Mouse (Mus musculus) heart, adult 18-20 months (tissue): ENCODE measurements around the gene Necap1. TPM values are rescaled to one million over a fixed set of nuclear protein-coding genes. Genes with fewer than 3 reads are reported as not detected.

ENCODE experiments used
- DNase-seq, 2 experiments: peaks; one replicate each; pipeline ENCODE4 v3.0.0; 2021 to 2022; ENCODE audit warnings: mixed read lengths in 1 of 2
- long read RNA-seq, 2 experiments: library from polyadenylated mRNA; stranded (forward); transcript quantifications; one replicate each; pipeline ENCODE4 v2.0.0; 2021
- total RNA-seq, 2 experiments: library from RNA; stranded (reverse); gene quantifications; 2 replicates each; pipeline ENCODE4 v1.2.3; 2021

Gene Necap1
- 10 to 100 TPM; 20.7 to 24.3 TPM for total RNA-seq
- long read RNA-seq, experiment 1, transcript Necap1-201 (8 exons, 2,476 nt), result major isoform, 29 of 47 reads
- long read RNA-seq, experiment 1, partial matches to known transcripts, result 17 of 47 reads
- long read RNA-seq, experiment 1, other reads (novel, unspliced or antisense), result 1 of 47 reads
- long read RNA-seq, experiment 2, transcript Necap1-201 (8 exons, 2,476 nt), result major isoform, 6 of 18 reads
- long read RNA-seq, experiment 2, partial matches to known transcripts, result 0 of 18 reads
- long read RNA-seq, experiment 2, other reads (novel, unspliced or antisense), result 12 of 18 reads

- peak; percentile 97 to 99 for DNase-seq
These were observed at the start of gene Necap1 for GRCm38 (mm10) chr6:122873871-122874719. TSS of gene Necap1 (plus strand) at chr6:122874474.

- DNase-seq, result peak in 1 of 2 experiments; percentile 42
These were observed 49.1 kb upstream of the Necap1 start for GRCm38 (mm10) chr6:122825166-122825565.

- DNase-seq, result peak; percentile 80 to 89
These were observed 48.1 kb upstream of the Necap1 start for GRCm38 (mm10) chr6:122825923-122826742.

- DNase-seq, result peak in 1 of 2 experiments; percentile 38
These were observed 46.2 kb upstream of the Necap1 start for GRCm38 (mm10) chr6:122828086-122828485.

- DNase-seq, result no peak
These were observed 41.4 kb upstream of the Necap1 start for GRCm38 (mm10) chr6:122832880-122833279.

GRCm38 (mm10) chr6:122834365-122834764, 39.9 kb upstream of the Necap1 start:
- peak; percentile 41 to 69 for DNase-seq

GRCm38 (mm10) chr6:122836974-122837373, 37.3 kb upstream of the Necap1 start:
- no peak for DNase-seq

GRCm38 (mm10) chr6:122837539-122837938, 36.7 kb upstream of the Necap1 start:
- DNase-seq, result no peak

GRCm38 (mm10) chr6:122843759-122844158, 30.5 kb upstream of the Necap1 start:
- no peak for DNase-seq

GRCm38 (mm10) chr6:122852696-122853095, 21.6 kb upstream of the Necap1 start:
- DNase-seq, result peak in 1 of 2 experiments; percentile 41

- peak in 1 of 2 experiments; percentile 43 for DNase-seq
These were observed 19.7 kb upstream of the Necap1 start for GRCm38 (mm10) chr6:122854552-122854951.

- DNase-seq, result peak in 1 of 2 experiments; percentile 58
These were observed 18.3 kb upstream of the Necap1 start, which contains the start of gene C3ar1 for GRCm38 (mm10) chr6:122855955-122856354. TSS of gene C3ar1 (minus strand) at chr6:122856161.

- DNase-seq, result no peak
These were observed 11.8 kb upstream of the Necap1 start for GRCm38 (mm10) chr6:122862434-122862833.

- DNase-seq, result peak in 1 of 2 experiments; percentile 51
These were observed 11.4 kb upstream of the Necap1 start for GRCm38 (mm10) chr6:122862871-122863270.

- peak in 1 of 2 experiments; percentile 21 for DNase-seq
These were observed 6.4 kb upstream of the Necap1 start for GRCm38 (mm10) chr6:122867914-122868313.

- peak in 1 of 2 experiments; percentile 10 for DNase-seq
These were observed 4.4 kb upstream of the Necap1 start for GRCm38 (mm10) chr6:122869846-122870245.

- peak in 1 of 2 experiments; percentile 61 for DNase-seq
These were observed 1.5 kb upstream of the Necap1 start for GRCm38 (mm10) chr6:122872800-122873199.

- no peak for DNase-seq
These were observed 581 bp downstream of the Necap1 start for GRCm38 (mm10) chr6:122874720-122875389.

GRCm38 (mm10) chr6:122879141-122879735, 5.0 kb downstream of the Necap1 start:
- DNase-seq, result no peak

GRCm38 (mm10) chr6:122879781-122880505, 5.7 kb downstream of the Necap1 start:
- DNase-seq, result no peak
